Mouse (Mus musculus) activated CD4-positive, CD25-positive, alpha-beta regulatory T cell (primary cell): ENCODE measurements around the gene Tubb3. TPM values are rescaled to one million over a fixed set of nuclear protein-coding genes. Genes with fewer than 3 reads are reported as not detected.

ENCODE experiments used
- polyA plus RNA-seq, 2 experiments: library from polyadenylated mRNA; unstranded; fragments of 100-300 nt; shearing (Covaris generic); gene quantifications; one replicate each; pipeline ENCODE4 v1.2.1; 2017

The Tubb3 gene
- polyA plus RNA-seq, result under 1 TPM in 1 of 2 experiments, not detected in 1; 0.58 TPM

DNA sequence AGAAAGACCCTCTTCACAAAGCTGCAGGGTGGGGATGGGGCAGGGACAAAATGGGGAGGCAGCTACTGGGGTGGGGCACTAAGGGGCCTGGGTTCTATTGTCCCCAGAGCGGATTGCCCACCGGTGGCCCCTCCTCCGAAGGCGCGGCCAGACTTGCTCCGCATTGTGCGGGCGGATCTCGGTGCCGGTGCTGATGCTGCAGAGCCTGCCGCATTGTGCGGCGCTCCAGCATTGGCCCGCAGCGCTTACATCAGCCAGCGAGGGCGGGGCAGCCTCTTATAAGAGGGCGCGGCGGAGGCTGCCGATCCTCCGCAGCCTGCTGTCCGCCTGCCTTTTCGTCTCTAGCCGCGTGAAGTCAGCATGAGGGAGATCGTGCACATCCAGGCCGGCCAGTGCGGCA is at the start of gene Tubb3:
Gene Tubb3, plus strand, starts transcription at position 179 of the 400 bp plus-strand sequence.

DNA sequence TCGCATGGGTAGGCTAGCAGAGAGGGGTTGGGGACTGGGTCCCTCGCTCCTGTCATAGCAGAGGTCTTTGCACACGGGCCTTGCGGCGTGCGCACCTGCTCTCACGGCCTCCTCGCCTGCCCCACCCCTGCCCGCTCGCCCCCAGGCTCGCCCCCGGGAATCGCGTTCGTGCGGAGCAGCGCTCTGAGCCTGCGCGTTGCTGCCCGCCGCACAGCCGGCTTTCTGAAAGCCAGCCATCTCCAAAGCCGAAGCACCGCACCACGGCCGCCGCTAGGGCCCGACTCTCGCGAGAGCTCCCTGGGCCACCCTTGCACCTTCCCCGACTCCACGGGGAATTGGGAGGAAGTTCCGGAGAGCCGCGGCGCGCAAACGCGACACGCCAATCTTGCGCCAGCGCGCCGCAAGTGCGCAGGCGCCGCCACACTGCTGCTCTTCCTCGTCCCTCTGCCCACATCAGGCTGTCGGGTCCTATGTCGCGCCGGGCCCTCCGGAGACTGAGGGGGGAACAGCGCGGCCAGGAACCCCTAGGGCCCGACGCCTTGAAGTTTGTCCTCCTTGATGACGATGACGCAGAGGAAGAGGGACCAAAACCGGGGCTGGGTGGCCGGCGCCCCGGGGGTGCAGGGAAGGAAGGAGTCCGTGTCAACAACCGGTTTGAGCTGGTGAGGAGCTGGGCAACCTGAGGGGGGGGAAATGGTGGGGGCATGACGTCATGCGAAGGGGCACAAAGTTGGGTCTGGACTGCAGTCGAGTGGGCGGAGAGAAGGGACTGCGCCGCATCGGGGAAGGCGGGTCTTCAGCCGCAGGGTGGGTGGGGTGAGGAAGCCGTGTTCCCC is 37.6 kb upstream of the Tubb3 start, which contains the start of gene Tcf25:
Gene Tcf25, plus strand, starts transcription at position 351 of the 836 bp plus-strand sequence.

DNA sequence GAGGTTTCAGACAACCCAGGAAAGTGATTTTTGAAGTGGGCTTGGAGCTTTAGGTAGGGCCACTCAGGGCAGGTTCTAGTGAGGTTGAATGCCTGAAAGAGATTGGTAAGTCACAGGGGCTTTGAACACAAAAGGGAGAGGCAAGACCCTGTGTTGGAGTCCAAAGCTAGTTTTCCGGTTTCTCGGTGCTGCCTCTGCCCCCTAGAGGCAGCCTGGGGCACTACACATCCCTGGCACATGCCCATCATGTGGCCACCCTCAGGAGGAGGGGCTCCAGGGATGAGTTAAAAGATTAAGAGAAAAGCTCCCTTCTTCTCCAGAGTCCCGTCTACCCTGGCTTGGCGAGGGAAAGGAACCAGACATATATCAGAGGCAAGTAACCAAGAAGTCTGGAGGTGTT is 4.4 kb upstream of the Tubb3 start, which contains the start of gene Mc1r:
Gene Mc1r, plus strand, starts transcription at position 322 of the 400 bp plus-strand sequence.

DNA sequence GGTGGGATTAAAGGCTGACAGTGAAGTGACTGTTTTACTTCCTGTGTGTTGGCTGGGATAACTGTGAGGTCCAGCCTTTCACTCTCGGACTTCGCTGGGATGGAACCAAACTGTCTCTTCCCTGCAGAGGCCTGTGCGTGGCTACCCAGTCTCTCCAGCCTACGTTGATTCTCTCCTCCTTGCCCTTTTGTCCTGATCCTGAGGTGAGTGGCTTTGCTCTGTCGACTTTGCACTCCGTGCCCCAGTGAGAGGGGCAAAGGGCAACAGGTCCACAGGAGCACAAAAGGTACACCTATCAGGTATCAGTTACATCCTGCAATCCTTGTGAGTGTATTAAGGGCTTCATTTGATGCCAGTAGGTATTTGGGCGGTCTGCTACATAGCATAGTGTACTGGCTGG is 12.2 kb downstream of the Tubb3 start, which contains the start of gene Def8:
Gene Def8, plus strand, starts transcription at position 87 of the 400 bp plus-strand sequence.

Other genes starting within 250 kb of the Tubb3 start
- gene Dpep1, start 225.2 kb upstream of the Tubb3 start, polyA plus RNA-seq, result under 1 TPM in 1 of 2 experiments, not detected in 1; 0.07 TPM
- 100 to 1,000 TPM; 163 to 192 TPM for gene Chmp1a, start 198.7 kb upstream of the Tubb3 start, polyA plus RNA-seq
- under 1 TPM in 1 of 2 experiments, not detected in 1; 0.69 TPM for gene Spata33, start 198.6 kb upstream of the Tubb3 start, polyA plus RNA-seq
- 10 to 100 TPM; 18.6 to 20.0 TPM for gene Cdk10, start 186.6 kb upstream of the Tubb3 start, polyA plus RNA-seq
- gene Spata2l, start 175.2 kb upstream of the Tubb3 start, polyA plus RNA-seq, result 10 to 100 TPM; 14.7 to 17.1 TPM
- gene Zfp276, start 157.2 kb upstream of the Tubb3 start, polyA plus RNA-seq, result 10 to 100 TPM; 25.1 to 28.7 TPM
- gene Vps9d1, start 157.1 kb upstream of the Tubb3 start, polyA plus RNA-seq, result 10 to 100 TPM; 20.4 to 28.6 TPM
- 10 to 100 TPM in 1 of 2 experiments, 1 to 10 TPM in 1; 9.7 to 15.2 TPM for gene Fanca, start 92.8 kb upstream of the Tubb3 start, polyA plus RNA-seq
- under 1 TPM in 1 of 2 experiments, not detected in 1; 0.18 TPM for gene Spire2, start 78.7 kb upstream of the Tubb3 start, polyA plus RNA-seq
- 100 to 1,000 TPM; 241 to 246 TPM for gene Tcf25, start 37.7 kb upstream of the Tubb3 start, polyA plus RNA-seq
- gene Mc1r, start 4.3 kb upstream of the Tubb3 start, polyA plus RNA-seq, result under 1 TPM; 0.13 to 0.18 TPM
- 10 to 100 TPM in 1 of 2 experiments, 1 to 10 TPM in 1; 8.8 to 13.3 TPM for gene Def8, start 12.1 kb downstream of the Tubb3 start, polyA plus RNA-seq
- gene Afg3l1, start 66.5 kb downstream of the Tubb3 start, polyA plus RNA-seq, result 10 to 100 TPM; 67.8 to 68.6 TPM
- gene Dbndd1, start 104.0 kb downstream of the Tubb3 start, polyA plus RNA-seq, result under 1 TPM; 0.31 to 0.86 TPM
- gene Gas8, start 107.4 kb downstream of the Tubb3 start, polyA plus RNA-seq, result 1 to 10 TPM; 7.7 to 9.6 TPM
- under 1 TPM; 0.14 to 0.36 TPM for gene Rhou, start 242.5 kb downstream of the Tubb3 start, polyA plus RNA-seq